Mouse (Mus musculus) lung, postnatal 0 days (tissue): ENCODE measurements around the gene Ptch1. TPM values are rescaled to one million over a fixed set of nuclear protein-coding genes. Genes with fewer than 3 reads are reported as not detected.
A peak's percentile ranks its signal among the peaks of the same experiment; 100 is the strongest.

ENCODE experiments used
- ATAC-seq: fragments of 200-750 bp; cut with Nextera tagmentation; 2 replicates; pipeline ENCODE4 v1.8.0; 2017; ENCODE audit warnings: moderate library complexity
- DNase-seq: peaks from one replicate; pipeline ENCODE4 v3.0.0-alpha.2; 2016; ENCODE audit warnings: low spot score
- H3K27ac ChIP-seq: fragments of 300-500 bp; sonication (generic); 2 replicates; pipeline ENCODE4 v1.5.1; 2014; ENCODE audit warnings: antibody characterized with exemption, mild to moderate bottlenecking, low read length, mixed read lengths
- H3K27me3 ChIP-seq: fragments of 300-500 bp; sonication (generic); replicated peaks from 2 replicates; pipeline ENCODE4 v1.6.1; 2014; ENCODE audit warnings: low read length, mixed read lengths; ENCODE audit not compliant: insufficient read depth
- H3K36me3 ChIP-seq: fragments of 300-500 bp; sonication (generic); 2 replicates; pipeline ENCODE4 v1.6.1; 2014; ENCODE audit warnings: low read length, mixed read lengths; ENCODE audit not compliant: insufficient read depth
- H3K4me1 ChIP-seq: fragments of 300-500 bp; sonication (generic); 2 replicates; pipeline ENCODE4 v1.6.1; 2014; ENCODE audit warnings: antibody characterized with exemption, low read depth, low read length, mixed read lengths; ENCODE audit not compliant: insufficient read depth
- H3K4me2 ChIP-seq: fragments of 300-500 bp; sonication (generic); replicated peaks from 2 replicates; pipeline ENCODE4 v1.6.1; 2014; ENCODE audit warnings: low read depth, mild to moderate bottlenecking, low read length, moderate library complexity, mixed read lengths
- H3K4me3 ChIP-seq: fragments of 300-500 bp; sonication (generic); 2 replicates; pipeline ENCODE4 v1.5.1; 2014; ENCODE audit warnings: low read depth, low read length
- H3K9ac ChIP-seq: fragments of 300-500 bp; sonication (generic); replicated peaks from 2 replicates; pipeline ENCODE4 v1.6.1; 2014; ENCODE audit warnings: low read depth, mild to moderate bottlenecking
- H3K9me3 ChIP-seq: fragments of 300-500 bp; sonication (generic); 2 replicates; pipeline ENCODE4 v1.6.1; 2016; ENCODE audit warnings: low read length, mixed read lengths
- CTCF ChIP-seq: IDR thresholded peaks from 2 replicates; pipeline ENCODE4 v1.5.1; 2016; ENCODE audit warnings: antibody characterized with exemption, mild to moderate bottlenecking
- EP300 ChIP-seq: IDR thresholded peaks from 2 replicates; pipeline ENCODE4 v1.6.1; 2016; ENCODE audit warnings: antibody characterized with exemption, mild to moderate bottlenecking, control low read depth
- WGBS: fragments of 180-500 bp; shearing (Covaris S2); extraction: QIAGEN DNeasy Blood & Tissue Kit; methylation state at CpG from one replicate; pipeline ENCODE4 v1.1.7; 2014; 5-methylcytosine and 5-hydroxymethylcytosine counted together
- polyA plus RNA-seq: library from polyadenylated mRNA; unstranded; fragments of >200 nt; fragmentation: Nextera tagmentation; extraction: Ambion mirVana; gene quantifications from 2 replicates; pipeline ENCODE4 v1.2.1, GENCODE M21; 2015

Ptch1 gene
- polyA plus RNA-seq, 1 experiment from 2014 or later: 15.2 TPM

DNA sequence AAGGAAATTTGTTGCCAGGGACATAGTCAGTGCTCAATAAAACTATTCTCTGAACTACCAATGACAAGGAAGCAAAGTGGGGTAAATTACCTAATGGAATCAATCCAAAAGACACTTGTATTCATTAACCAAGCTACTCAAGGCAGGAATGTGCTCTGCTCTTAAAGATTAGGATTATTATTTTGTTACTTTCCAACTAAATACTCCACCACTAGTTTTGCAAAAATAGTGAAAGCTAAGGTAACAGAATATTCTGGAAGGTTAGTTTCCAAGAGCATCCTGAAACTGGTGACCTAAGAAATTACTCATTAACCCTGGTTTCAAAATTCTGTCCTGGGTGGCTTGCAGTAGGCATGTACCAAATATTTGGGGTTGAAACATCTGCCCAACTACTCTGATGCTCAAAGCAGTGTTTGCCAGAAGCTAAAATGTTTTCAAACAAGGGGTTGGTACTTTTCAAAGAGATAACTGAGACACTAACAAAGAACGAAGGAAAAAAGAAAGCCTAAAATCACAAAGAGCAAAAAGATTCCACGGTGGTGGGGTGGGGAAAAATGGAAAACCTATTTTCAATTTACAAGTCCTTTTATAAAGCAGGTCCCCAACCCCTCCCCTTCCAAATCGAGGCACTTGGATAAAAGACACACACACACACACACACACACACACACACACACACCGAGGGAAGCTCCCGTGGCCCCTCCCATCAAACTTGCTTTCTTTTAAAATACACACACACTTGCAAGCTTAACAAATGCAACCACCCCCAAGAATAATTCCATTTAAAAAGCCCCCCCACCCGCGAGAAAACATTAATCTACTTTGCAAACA, 11.0 kb downstream of the Ptch1 start:
- TF ChIP-seq EP300 (no peak; the same call in 1 of the 2 replicates), CTCF (no peak)
- Histone ChIP-seq H3K36me3 (no peaks in the 10 kb centered on the region; the same call in 1 of the 2 replicates), H3K4me3 (peak overlapping the region; percentile 87), H3K9ac (peak overlapping the region; percentile 86; the same call in 1 of the 2 replicates), H3K27me3 (no peaks in the 10 kb centered on the region), H3K4me2 (peak overlapping the region; percentile 91), H3K9me3 (no peaks in the 10 kb centered on the region), H3K27ac (peak overlapping the region; percentile 98; the same call in 1 of the 2 replicates), H3K4me1 (peaks cover 32% of the 10 kb centered on the region)
- DNase-seq (peak; percentile 50), ATAC-seq (no peak)
- 3% methylated on average over 7 of the region's 7 CpGs for WGBS

DNA sequence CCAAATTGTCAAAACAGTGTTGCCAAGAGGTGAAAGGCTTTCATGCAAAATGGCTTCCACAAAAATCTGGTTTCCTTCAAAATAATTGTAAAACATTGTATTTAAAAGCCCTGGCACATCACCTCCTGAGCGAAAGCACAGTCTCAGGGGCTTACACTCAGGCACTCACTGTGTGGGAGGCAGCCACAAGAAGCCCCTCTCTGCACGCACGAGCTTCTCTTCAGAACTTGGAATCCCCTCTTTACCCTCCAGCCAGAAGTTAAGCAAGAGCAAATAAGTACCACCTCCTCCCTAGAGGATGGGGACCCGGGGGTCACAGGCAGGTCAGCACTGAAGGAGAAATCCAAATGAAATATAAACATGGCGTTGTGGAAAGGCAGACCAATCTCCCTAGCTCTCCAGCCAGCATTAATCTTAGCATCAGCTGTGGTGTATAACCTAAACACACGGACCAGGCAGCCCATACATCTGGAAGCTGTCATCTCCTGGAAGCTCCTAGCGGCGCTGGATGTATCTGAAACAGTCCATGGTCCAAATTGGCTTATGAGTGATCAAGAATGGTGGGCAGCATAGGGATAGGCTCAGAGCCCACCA, 15.0 kb downstream of the Ptch1 start:
- WGBS: 15% methylated on average over 8 of the region's 8 CpGs
- Histone ChIP-seq H3K27ac (no peak overlapping the region), H3K27me3 (no peaks in the 10 kb centered on the region), H3K9me3 (no peaks in the 10 kb centered on the region), H3K4me1 (peaks cover 48% of the 10 kb centered on the region), H3K36me3 (no peaks in the 10 kb centered on the region; the same call in 1 of the 2 replicates), H3K4me2 (no peak overlapping the region), H3K9ac (no peak overlapping the region), H3K4me3 (no peak overlapping the region)
- no peak for ATAC-seq
- DNase-seq: peak; percentile 43
- TF ChIP-seq CTCF (0 out of 2 replicates have a peak, but pooled peaks have one; percentile 12), EP300 (no peak)

DNA sequence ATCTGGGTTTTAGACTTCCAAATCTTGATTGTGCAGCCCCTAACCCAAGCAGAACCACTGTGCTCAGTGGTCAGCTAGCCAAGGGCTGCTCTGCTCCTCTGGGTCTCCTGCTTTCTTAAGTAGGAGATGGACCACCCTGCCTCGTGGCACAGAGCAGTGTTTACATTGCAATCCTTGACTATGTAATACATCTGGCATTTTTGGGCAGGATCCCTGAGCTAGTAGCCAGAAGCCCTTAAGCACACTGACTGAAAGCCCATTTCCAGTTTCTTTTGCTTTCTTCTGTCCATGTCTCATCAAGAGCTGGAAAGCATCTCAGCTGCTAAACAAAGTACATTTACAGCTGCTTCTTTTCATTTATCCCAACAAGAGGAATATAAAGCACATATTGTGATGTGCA, 17.0 kb downstream of the Ptch1 start:
- no peak overlapping the region for H3K4me3 ChIP-seq
- H3K27ac ChIP-seq: 0 out of 2 replicates have a peak overlapping the region, but pooled peaks have one; percentile 34
- H3K4me2 ChIP-seq: 0 out of 2 replicates have a peak overlapping the region, but pooled peaks have one; percentile 1
- WGBS: 5% methylated on average over 1 of the region's 1 CpGs
- no peak overlapping the region for H3K9ac ChIP-seq
- TF ChIP-seq EP300 (no peak), CTCF (no peak)
- H3K36me3 ChIP-seq: no peaks in the 10 kb centered on the region; the same call in 1 of the 2 replicates
- H3K27me3 ChIP-seq: no peaks in the 10 kb centered on the region
- DNase-seq: peak; percentile 62
- H3K4me1 ChIP-seq: peaks cover 58% of the 10 kb centered on the region
- ATAC-seq: peak; percentile 68
- no peaks in the 10 kb centered on the region for H3K9me3 ChIP-seq

DNA sequence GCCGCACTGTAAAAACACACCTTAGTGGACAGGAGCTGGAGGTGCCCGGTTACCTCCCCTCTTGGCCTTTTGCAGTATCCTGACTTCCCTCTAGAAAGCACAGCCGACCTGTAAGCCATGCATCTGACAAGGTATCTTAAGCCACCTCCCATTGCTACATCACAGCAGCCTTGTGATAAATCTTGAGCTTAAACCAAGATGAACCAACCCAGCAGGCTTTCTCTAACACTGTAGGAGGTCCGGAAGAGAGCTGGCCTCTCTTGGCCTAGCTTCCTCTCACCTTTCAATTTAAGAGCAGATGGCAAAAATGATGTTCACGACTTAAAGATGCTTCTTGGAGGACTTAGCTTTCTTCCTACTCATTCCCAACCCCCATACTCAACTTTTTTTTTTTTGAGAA, 17.5 kb downstream of the Ptch1 start:
- 22% methylated on average over 5 of the region's 5 CpGs for WGBS
- no peaks in the 10 kb centered on the region for H3K27me3 ChIP-seq

DNA sequence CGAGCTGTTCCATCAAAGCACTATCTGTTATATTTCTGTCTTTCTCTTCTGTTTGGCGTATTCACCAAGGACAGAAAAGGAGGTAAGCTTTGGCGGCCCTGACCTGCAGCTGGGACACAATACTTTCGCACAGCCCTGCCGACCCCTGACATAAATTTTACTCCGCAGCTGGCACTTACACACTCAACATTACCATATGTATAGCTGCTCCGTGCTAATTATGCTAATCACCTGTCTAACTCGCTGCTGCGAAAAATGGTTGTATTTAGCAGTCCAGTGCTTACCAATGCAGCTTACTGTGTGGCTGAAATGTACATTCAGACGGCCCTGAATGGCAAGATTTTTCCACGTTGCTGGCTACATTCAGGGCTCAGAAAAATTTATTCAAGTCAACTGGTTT, 18.8 kb downstream of the Ptch1 start:
- no peak overlapping the region for H3K4me3 ChIP-seq
- no peak overlapping the region for H3K27ac ChIP-seq
- ATAC-seq (no peak), DNase-seq (no peak)
- TF ChIP-seq EP300 (no peak), CTCF (no peak)
- H3K4me2 ChIP-seq: no peak overlapping the region
- WGBS: 64% methylated on average over 11 of the region's 11 CpGs
- no peaks in the 10 kb centered on the region for H3K36me3 ChIP-seq
- no peaks in the 10 kb centered on the region for H3K27me3 ChIP-seq
- H3K9me3 ChIP-seq: no peaks in the 10 kb centered on the region
- no peak overlapping the region for H3K9ac ChIP-seq
- H3K4me1 ChIP-seq: peaks cover 47% of the 10 kb centered on the region

More for the DNA sequence above, 17.5 kb downstream of the Ptch1 start:
- Histone ChIP-seq H3K4me2 (0 out of 2 replicates have a peak overlapping the region, but pooled peaks have one; percentile 1), H3K4me1 (peaks cover 52% of the 10 kb centered on the region), H3K9me3 (no peaks in the 10 kb centered on the region), H3K4me3 (no peak overlapping the region), H3K36me3 (no peaks in the 10 kb centered on the region; the same call in 1 of the 2 replicates), H3K9ac (no peak overlapping the region), H3K27ac (peak overlapping the region; percentile 34; the same call in 1 of the 2 replicates)
- DNase-seq: peak; percentile 19
- TF ChIP-seq CTCF: no peak
- no peak for TF ChIP-seq EP300
- peak; percentile 16; the same call in 1 of the 2 replicates for ATAC-seq

DNA sequence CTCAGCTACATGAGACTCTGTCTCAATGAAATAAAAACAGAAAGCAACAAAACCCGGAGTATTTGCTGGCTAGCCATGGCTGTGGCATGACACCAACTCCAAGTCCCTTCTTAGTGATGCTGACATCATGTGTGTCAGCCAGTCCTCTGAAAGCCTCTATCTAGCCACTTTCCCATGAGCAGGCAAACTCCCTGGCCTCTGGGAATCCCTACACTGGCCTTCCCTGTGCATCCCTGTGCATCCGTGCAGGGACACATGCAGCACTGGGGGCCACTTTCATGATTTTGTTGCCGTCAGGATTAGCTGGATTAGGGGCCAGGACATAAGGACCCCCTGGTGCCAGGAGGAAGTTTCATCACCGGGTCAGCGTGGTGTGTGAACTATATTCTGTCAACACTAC, 20.0 kb downstream of the Ptch1 start:
- Histone ChIP-seq H3K27ac (no peak overlapping the region), H3K36me3 (no peaks in the 10 kb centered on the region), H3K9ac (no peak overlapping the region), H3K4me2 (no peak overlapping the region), H3K9me3 (no peaks in the 10 kb centered on the region), H3K27me3 (no peaks in the 10 kb centered on the region), H3K4me3 (no peak overlapping the region), H3K4me1 (peaks cover 51% of the 10 kb centered on the region)
- ATAC-seq: peak; percentile 14; the same call in 1 of the 2 replicates
- WGBS: 32% methylated on average over 5 of the region's 5 CpGs
- DNase-seq: peak; percentile 49
- TF ChIP-seq CTCF (no peak), EP300 (no peak)
